Mouse (Mus musculus): ENCODE measurements around the gene Nlrp3.
A peak's percentile ranks its signal among the peaks of the same experiment; 100 is the strongest.

Nlrp3 gene

DNA sequence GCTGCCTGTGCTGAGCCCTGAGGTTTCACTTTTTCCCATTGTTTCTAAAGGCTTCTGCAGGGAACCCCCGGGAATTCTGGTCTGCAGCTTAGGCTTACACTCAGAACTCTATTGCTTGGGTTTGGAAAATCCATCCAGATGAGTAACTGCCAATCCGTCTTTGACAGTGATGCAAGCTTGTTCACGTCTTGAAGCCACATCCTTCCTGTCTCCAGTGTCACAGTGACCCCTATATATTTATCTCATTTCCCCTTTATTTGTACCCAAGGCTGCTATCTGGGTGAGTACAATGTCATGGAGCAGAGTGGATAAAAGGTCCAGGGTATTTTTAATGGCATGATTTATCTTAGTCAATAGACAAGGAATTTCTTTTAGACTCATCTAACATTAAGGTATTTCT lies at the start of gene Nlrp3:
TSS of gene Nlrp3 (plus strand) at position 245 of the 400 bp plus-strand sequence.
- DNase-seq (ENCODE audit: low read depth in 1 of 2, low spot score in 2 of 2) = peak in 1 of 2 experiments; percentile 49

DNA sequence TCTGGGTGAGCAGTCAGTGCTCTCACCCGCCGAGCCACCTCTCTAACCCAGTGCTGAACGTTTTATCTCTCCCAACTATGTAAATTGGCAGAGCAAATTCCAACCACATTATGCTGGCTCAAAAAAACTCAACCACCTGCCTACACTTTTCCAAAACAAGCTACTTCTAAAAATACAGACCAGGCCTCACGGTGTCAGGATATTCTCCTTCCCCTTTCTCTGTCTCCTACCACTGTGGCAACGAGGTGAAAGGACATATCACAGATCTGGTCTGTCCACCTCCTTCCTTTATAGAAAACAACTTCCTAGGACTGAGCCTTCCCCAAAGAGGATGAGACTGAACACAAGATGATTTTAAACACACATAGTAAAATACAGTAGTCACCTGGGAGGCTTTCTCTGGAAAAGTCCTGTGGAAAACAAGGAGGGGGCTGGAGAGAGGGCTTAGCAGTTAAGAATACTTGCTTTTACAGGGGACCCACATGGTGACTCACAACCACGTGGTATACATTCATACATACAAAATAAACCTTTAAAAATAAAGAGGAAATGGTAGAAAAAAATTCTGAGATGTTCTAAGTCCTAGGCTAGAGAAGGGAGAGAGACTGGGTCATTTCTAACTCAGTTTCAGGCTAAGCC lies 44.6 kb upstream of the Nlrp3 start:
- no peak for DNase-seq (ENCODE audit: low read depth in 1 of 2, low spot score in 2 of 2)

DNA sequence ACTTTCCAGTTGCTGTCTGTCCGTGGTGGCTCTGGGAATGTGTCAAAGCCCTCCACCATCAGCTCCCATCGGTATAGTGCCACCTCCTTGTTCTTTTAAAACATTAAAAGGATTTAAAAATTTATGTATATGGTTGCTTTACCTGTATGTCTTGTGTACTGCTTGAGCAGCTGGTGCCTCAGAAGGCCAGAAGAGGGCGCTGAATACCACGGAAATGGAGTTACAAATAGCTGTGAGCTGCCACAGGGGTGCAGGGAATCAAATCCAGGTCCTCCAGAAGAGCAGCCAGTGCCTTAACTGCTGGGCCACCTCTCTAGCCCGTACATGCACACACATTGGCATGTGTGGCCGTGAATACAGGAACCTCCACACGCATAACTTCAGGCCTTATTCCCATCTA lies 43.6 kb upstream of the Nlrp3 start:
- DNase-seq (ENCODE audit: low read depth in 1 of 2, low spot score in 2 of 2) = no peak

DNA sequence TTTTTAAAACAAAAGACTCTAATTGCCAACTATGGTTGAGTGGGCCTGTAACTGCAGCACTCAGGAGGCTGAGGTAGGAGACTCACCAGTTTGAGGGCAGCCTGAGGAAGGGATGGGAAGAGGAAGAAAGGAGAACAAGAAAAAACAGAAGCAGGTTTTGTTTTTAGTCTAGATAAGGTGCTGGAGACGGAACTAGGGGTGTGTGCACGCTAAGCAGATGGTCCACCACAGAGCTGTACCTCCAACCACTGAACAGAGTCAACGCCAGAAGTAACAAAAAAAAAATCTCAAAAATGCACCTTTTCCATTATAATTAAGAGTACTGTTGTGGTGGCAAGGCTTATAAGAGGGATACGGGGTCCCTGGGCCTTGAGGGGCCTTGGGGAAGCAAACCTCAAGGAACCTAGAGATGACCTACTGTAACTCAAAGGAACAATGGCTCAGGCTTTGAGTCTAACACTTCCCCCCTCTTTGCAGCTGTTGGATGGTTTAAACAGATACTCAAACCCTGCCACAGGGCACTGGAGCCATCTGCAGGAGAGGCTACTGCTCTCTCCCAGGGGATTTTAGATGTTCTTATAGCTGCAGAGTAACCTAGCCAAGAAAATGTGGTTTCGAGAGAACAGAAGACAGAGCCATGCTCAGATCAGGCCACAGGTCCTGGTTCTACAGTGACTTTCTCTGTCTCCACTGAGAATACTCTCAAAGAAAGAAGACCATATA lies 39.2 kb upstream of the Nlrp3 start:
- DNase-seq (ENCODE audit: low read depth in 1 of 2, low spot score in 2 of 2) = no peak

DNA sequence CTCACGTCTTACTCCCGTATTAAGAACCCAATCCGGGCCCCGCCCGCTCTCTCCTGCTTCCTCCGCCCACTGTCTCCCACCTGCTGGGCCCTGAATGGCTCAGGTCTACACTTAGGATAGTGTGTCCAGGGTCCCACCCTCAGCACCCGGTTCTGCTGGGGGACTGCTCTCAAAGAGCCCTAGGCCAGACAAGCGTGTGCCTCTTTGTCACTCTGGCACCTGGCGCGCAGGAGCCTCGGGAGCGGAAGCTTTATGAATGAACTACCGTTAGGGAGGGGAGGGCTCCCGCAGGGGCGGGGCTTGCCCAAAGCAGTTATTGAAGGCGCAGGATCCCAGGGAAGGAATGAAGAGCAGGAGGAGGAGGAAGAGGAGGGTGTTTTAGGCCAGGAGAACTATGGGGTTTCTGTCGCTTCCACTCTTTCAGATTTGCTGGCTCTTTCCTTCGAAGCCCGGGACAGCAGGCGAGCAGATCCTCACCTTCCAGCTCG lies 36.0 kb upstream of the Nlrp3 start:
- peak in 1 of 2 experiments; percentile 8 for DNase-seq (ENCODE audit: low read depth in 1 of 2, low spot score in 2 of 2)

DNA sequence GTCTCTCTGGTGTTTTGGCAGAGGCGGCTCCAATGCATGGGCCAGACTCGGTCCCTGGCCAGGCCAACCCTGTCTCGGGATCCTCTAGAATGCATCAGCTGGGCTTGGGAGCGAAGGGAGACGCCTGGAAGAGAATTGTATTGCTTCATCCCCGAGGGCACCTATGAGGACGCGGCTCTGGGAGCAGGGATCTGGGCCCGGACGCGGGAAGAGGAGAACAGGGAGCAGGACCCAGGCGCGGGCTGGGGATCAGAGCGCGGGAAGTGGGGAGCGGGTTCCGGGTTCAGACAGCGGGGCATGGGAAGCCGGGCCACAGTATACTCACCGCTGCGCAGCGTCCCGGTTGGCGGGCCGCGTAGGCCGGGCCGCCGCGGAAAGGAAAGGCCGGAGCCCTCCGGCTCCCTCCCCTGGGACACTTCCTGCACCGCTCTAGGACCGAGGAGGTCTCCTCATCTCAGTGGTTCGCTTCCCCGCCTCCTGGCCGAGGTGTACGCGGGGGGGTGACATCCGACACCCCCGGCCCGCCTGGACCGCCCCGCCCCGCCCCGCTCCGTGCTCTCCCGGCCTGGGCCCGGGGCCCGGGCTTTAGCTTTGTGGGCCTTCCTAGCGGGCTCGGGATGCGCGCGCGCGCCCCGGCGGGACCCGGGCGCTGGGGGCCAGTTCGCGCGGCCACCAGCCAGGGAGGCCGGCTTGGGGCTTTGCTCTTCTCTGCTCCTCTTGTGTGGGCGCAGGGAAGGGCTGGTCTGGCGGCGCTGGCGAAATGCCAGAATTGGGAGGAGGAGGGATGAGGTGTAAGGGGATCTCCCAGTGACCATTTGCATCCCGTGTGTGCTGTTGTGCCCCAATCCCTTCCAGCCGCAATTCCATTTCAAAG lies 35.3 kb upstream of the Nlrp3 start:
- peak in 1 of 2 experiments; percentile 10 for DNase-seq (ENCODE audit: low read depth in 1 of 2, low spot score in 2 of 2)

DNA sequence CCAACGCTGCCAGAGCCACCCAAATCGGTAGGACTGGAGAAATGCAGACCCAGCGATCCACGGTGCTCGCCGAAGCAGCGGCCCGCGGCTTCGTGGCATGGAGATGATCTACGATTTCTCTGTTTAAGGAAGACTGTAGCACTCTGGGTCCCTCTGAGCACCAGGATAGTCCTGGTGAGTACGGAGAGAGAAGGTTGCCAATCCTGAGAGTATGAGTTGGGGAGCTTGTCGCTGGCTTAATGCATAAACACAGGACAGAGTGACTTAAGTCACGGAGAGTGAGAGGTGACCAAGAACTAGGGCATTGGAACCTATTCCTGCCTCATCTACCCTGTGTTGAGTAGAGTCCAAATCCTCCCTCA lies 34.7 kb upstream of the Nlrp3 start:
- DNase-seq (ENCODE audit: low read depth in 1 of 2, low spot score in 2 of 2) = no peak

DNA sequence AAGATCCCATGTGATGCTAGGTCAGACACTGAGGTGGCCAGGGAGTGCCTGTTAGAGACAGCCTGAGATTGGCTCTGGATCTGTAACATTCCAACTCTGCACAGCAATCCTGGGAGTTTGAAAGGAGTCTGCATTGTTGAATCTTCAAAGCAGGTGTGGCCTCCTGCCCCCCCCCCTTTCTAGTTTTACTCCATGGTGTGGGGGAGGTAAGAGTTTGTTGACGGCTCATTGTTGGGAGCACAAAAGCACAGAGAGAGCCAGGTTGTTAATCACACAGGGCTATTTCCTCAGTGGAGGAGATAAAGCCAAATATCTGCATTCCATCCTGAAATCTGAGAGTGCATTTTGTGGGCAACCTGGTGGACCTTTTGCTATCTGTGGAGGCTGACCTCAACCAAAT lies 29.8 kb upstream of the Nlrp3 start:
- no peak for DNase-seq (ENCODE audit: low read depth in 1 of 2, low spot score in 2 of 2)

DNA sequence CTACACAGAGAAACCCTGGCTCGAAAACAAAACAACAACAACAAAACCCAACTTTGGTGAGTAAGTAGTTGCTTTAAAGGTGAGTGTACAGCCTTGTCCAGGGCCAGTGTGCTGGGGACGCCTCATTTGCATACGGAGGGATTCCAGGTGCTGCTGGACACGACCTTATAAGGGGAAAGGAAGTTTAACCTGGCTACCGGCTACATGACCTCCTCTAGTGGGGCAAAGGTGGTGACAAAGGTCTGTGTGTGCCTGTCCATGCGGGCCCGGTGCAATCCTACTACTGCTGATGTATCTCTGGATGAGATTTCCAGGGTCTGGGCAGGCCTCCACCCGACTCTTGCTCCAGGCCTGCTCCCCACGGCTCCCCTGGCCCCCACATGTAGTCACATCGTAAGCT lies 28.6 kb upstream of the Nlrp3 start:
- no peak for DNase-seq (ENCODE audit: low read depth in 1 of 2, low spot score in 2 of 2)

DNA sequence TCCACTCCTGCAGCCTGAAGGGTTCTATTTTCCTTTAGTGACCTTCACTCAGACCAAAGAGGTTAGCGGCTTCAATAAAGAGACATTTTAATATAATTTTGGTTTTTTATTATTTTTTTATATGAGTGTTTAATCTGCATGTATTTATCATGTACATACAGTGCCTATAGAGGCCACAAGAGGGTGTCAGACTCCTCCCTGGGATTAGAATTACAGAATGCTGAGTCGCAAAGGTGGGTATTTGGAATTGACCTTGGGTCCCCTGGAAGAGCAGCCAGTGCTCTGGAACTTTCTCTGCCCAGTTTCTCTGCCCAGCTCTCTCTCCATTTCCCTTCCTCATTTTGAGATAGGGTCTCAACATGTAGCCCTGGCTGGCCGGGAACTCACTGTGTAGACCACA lies 27.8 kb upstream of the Nlrp3 start:
- DNase-seq (ENCODE audit: low read depth in 1 of 2, low spot score in 2 of 2) = no peak

DNA sequence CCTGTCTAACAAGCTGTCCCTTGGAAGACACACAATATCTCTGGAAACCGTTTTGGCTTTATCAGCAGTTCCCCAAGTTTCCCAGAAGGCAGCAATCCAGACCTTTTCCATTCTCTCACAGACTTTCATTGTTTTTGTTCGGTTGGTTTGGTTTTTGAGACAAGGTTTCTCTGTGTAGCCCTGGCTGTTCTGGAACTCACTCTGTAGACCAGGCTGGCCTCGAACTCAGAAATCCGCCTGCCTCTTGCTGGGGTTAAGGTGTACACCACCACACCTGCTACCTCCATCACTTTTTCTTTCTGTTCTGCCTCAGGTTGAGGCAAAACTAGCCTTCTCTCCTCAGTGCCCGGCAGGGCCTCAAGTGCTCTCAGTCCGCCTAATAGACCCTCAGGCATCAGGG lies 27.0 kb upstream of the Nlrp3 start:
- no peak for DNase-seq (ENCODE audit: low read depth in 1 of 2, low spot score in 2 of 2)

DNA sequence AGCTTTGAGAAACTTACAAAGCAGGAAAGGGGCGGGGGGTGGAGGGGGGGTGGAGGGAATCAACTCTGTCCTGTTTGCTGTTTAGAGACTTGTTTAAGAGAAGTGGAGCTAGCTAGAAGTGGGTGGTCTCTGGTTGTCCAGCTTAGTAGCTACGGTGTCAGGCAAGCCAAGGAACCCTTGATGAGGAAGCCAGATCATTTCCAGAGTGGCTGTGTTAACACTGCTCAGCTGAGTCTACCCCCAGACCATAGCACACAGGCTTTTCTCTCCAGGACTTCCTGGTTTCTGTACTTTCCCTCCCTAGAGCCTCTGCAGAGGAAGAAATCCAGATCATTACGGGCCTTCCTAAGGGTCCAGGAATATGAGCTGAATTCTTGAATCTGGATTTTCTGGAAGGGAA lies 26.6 kb upstream of the Nlrp3 start:
- no peak for DNase-seq (ENCODE audit: low read depth in 1 of 2, low spot score in 2 of 2)

DNA sequence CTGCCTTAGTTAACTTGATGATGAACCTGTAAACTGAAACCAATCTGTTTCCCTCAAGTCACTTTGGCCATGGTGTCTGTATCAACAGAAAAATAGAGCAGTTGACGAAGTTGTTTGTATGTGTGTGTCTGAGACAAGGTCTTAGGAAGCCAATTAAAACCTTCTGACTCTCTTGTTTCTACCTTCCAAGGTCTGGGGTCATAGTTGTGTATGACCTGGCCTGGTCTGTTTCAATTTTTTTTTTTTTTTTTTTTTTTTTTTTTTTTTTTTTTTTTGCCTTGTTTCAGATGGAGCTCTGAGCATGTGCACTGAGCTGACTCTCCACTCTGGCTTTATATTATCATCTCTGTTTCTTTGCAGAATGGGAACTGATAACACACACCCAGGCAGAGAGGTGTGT lies 23.9 kb upstream of the Nlrp3 start:
- no peak for DNase-seq (ENCODE audit: low read depth in 1 of 2, low spot score in 2 of 2)

DNA sequence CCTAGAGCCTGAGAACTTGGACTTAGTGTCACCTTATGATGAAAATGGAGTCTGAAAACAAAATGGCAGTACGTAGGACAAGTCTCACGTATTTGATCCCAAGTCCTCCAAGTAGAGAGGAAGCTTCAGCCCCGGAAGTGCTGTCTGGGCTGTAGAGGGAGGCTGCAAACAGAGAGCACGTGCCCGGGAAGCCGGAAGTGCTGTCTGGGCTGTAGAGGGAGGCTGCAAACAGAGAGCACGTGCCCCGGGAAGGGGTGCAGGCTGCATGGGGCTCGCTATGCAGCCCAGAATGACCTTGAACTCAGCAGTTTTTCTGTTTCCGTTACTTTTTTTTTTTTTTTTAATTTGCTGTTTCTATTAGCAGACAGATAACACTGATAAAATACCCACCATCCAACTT lies 23.1 kb upstream of the Nlrp3 start:
- DNase-seq (ENCODE audit: low read depth in 1 of 2, low spot score in 2 of 2) = no peak

DNA sequence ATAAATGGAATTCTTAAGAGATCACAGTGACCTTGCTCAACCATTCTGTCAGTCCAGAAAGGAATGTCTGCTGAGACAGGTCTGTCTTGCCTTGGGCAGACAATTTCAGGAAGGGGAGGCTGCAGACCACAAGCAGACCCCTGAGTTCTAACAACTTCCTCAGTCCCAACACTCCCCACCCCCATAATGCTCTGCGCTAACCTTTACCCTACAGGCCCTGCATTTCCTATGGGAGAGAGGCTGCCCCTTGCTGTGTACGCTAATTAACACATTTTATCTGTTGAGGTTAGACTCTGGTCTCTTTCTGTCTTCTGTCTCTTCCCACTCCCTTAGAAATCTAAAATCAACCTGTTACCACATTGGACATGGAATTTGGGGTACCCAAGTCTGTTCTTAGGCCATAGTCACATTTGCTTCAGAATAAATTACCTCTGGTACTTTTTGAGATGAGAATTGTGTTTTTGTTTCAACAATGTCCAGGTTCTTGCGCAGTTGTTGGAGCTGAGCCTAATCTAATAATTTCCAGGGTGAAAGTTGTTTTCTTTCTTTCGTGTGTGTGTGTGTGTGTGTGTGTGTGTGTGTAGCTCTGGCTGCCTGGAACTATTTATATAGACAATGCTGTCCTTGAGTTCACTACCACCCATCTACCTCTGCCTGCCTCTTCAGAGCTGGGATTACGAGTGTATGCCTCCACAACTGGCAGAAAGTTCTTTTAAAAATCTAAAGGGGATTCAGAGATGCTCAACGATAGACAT lies 21.4 kb upstream of the Nlrp3 start:
- no peak for DNase-seq (ENCODE audit: low read depth in 1 of 2, low spot score in 2 of 2)

DNA sequence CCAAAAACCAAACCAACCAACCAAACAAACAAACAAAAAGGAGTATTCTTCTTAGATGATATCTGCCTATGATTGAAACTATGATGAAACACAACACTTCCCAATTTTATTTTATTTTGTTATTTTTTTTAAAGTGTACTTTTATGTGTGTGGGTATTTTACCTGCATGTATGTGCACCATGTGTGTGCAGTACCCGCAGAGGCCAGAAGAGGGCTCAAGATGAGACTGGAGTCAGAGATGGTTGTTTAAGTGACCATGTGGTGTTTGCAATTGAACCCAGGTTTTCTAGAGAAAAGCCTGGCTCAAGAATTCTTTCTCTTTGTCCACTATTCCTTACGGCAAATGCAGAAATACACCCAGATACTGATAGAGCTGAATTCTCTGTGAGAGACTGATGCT lies 17.2 kb upstream of the Nlrp3 start:
- DNase-seq (ENCODE audit: low read depth in 1 of 2, low spot score in 2 of 2) = no peak

DNA sequence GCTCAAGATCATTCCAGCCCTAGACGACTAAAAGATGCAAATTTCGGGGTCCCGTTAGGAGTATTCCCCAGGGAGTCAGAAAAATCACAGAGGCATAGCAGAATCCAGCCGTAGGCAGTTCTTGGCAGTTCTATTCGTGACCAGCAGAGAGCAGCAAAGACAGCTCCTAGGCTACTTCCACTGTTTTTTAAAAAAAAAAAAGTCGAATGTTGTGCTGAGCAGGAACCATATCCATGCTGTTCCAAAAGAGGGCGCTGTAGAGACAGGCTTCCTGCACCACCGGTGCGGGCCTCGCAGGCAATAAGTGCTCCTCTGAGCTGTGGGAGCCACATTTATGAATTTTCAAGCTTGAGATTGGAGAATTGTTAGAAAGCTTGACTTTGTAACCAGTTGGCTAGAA lies 16.1 kb upstream of the Nlrp3 start:
- peak; percentile 56 to 65 for DNase-seq (ENCODE audit: low read depth in 1 of 2, low spot score in 2 of 2)

DNA sequence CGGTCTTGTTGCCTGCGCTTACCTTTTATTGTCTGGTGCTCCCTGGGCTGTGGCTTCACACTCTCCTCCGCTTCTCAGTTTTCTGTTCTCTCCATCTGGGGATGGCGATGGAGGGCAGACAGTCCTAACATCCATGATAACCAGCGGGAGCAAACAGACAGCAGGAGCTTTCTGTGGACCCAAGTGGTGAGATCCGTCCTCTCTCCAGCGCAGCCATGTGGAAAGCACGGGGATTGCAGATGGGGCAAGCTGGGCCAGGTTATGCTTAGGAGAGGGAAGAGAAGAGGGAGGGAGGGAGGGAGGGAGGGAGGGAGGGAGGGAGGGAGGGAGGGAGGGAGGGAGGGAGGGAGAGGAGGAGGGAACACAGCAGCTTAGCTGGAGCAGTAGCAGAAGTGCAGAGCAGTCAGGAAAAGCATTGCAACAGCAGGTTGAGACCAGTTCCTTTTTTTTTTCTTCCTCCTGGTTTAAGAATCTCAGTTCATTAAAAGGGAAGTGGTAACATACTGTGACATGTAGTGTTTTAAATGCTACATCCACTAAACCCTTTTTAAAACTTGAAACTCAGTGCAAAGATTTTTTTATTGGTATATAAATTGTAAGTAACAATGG lies 14.8 kb upstream of the Nlrp3 start, which contains the start of gene Zkscan17:
TSS of gene Zkscan17 (minus strand) at position 280 of the 609 bp plus-strand sequence.
- peak; percentile 37 to 52 for DNase-seq (ENCODE audit: low read depth in 1 of 2, low spot score in 2 of 2)

DNA sequence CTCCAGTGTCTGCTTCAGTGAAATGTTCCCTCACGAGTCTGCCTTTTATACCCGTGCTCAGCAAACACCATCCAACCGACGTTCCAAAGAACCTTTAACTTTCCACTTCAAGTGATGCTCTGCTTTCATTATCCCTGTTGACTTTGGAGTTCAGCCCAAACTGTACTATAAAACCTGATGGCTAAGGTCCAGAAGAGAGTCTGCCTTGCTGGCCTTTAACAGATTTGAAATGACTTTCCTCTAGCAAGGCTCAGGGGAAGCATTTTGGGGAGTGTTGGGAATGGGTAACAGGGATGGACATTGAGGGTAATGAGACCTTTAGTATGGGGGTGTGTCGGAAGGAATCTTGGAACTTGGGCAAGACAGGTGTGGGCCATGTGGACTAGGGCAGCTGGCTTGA lies 11.1 kb upstream of the Nlrp3 start:
- DNase-seq (ENCODE audit: low read depth in 1 of 2, low spot score in 2 of 2) = no peak

DNA sequence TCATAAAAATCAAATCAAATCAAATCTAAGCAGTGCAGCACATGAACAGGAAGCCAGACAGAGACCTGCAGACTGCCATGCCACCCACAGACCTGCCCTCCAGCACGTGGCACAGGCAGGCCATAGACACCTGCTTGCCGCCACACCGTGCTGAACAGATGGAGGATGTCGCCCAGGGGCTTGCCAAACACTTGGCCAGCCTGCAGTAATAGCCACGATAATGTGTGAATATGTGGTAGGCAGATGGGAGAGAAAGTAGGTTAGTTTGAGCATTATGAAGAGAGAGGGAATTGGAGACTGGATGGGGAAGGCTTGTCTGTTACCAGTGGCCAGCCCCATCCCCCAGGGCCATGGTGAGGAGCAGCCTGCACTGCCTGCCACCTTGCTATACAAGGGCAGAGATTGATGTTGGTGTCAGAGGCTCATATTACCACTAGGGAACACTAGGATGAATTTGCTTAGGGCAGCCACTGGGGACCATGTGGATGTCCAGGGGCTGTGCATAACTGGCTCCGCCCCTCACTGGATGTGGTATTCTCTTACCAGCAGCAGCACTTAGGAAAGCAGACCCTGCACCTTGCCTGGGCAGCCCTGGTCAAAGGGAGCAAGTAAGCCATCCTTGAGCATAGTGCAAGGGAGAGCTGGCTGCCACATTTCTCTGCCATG lies 10.4 kb upstream of the Nlrp3 start:
- no peak for DNase-seq (ENCODE audit: low read depth in 1 of 2, low spot score in 2 of 2)
